Mouse (Mus musculus): Measurements from ENCODE around the gene Ice2. TPM values are rescaled to one million over a fixed set of nuclear protein-coding genes. Genes with fewer than 3 reads are reported as not detected.

Ice2 gene
- total RNA-seq, 2 experiments from 2014 or later, result 11.7 to 14.2 TPM

DNA sequence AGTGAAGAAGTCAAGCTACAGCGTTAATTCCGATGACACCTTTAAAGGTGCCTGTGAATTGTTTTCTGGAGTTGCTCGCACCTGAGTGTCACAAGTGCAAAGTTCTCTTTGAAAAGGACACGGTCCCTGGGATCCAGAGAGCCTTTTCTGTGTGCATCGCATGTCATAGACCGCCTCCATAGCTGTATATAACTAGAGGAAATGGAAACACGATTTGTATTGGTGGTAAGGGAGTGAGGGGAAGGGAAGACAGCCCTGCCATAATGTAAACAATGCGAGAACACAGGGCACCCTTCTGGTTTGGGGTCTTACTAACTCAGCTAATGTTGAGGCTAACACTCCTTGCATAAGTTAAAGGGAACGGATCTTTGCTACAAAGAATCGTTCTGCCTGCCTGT lies 746 bp downstream of the Ice2 start:
- DNase-seq, result no peak
- intact Hi-C loops (cut with DNase I), result no loop called here

DNA sequence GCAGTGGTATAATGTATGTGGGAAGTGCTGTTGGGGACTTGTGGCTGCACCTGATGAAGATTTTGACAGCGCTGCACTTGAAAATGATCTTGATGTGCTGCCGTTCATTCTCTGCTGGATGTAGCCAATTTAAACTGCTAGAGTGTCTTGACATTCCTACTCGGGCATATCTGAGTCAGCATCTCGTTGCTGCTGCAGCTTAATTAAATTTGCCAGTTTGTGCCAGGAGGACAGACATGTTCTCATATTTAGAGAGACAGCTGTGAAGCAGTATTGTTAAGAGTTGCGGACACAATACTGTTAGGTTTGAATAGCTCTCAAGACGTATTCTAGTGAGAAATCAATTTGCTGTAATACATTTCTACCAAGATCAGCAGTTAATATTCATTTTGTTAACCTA lies 7.0 kb downstream of the Ice2 start:
- no peak for DNase-seq
- intact Hi-C loops (cut with DNase I), result no loop called here

GRCm38 (mm10) chr9:69419476-69419875 lies 21.8 kb downstream of the Ice2 start:
- no peak for DNase-seq
- intact Hi-C loops (cut with DNase I), result loop anchor here (5.0 kb wide), 1 partner anchor 63 kb away; no protein-coding TSS in a partner anchor

DNA sequence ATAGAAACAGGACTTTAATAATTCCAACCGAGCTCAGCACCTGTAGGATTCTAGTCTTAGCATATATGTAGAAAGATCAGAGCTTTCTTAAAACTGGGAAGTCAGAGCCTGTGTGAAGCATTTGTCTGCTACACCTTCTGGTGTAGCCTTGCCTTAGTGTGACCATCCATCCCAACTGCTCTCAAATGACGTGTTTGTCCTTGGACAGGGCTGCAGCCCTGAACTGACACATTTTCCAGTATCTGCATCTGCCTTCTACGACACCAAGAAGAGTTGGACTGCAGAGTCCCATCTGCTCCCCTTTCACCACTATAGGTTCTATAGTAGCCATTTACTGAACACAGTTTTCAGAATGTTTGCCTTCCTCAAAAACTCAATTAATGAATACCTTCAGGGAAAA lies 32.8 kb downstream of the Ice2 start:
- intact Hi-C loops (cut with DNase I), result no loop called here
- DNase-seq, result no peak

GRCm38 (mm10) chr9:69431863-69432555 lies 34.3 kb downstream of the Ice2 start:
- intact Hi-C loops (cut with DNase I), result no loop called here
- no peak for DNase-seq

- intact Hi-C loops (cut with DNase I), result no loop called here
- DNase-seq, result no peak
Observed at GRCm38 (mm10) chr9:69435194-69435593, 37.5 kb downstream of the Ice2 start.

- no peak for DNase-seq
- intact Hi-C loops (cut with DNase I), result no loop called here
Observed at GRCm38 (mm10) chr9:69435662-69436061, 38.0 kb downstream of the Ice2 start.

DNA sequence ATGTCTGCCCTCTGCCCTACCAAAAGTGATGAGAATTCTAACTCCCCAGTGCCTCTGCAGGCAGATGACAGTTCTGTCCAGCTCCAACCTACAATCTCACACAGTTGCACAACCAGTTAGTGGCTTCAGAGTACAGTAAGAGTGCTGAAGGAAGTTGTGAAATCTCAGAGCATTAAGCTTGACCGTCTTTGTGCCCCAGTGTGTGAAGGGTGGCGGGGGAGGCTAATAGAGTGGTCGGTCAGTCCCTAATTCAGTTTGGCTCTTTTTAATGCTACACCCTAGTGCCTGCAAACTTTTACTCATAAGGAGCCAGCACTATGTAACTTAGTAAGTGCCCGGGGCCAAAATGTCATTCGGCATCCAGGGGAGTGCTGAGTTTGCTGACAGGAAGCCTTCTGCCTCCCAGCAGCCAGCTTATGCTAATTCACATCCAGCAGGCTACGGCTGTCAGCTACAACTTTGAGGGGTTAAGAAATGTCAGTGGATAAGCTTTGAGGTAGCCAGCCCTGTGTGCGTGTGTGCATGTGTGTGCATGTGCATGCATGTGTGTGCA lies 42.2 kb downstream of the Ice2 start:
- intact Hi-C loops (cut with DNase I), result no loop called here
- no peak for DNase-seq

GRCm38 (mm10) chr9:69442471-69443038 lies 44.8 kb downstream of the Ice2 start:
- no peak for DNase-seq
- intact Hi-C loops (cut with DNase I), result no loop called here

DNA sequence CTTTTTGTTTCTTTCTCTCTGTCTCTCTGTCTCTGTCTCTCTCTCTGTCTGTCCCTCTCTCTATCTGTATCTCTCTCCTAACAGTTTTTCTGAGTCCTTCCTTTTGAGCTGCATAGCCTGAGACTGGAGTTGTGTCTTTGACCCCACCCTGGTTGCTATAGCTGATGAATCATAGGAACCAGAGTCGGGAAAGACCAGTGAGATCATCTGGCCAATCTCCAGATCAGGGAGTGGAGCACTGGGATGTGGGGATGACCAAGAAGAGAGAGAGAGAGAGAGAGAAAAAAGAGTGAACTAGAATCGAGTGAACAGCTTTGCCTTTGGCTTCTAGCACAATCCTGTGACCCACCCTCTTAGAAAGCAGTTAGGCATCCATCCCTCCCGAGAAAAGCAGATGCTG lies 45.5 kb downstream of the Ice2 start:
- intact Hi-C loops (cut with DNase I), result no loop called here
- no peak for DNase-seq

- intact Hi-C loops (cut with DNase I), result no loop called here
- no peak for DNase-seq
Observed at GRCm38 (mm10) chr9:69448801-69449200, 51.1 kb downstream of the Ice2 start.

- DNase-seq, result no peak
- intact Hi-C loops (cut with DNase I), result no loop called here
Observed at GRCm38 (mm10) chr9:69450636-69451035, 52.9 kb downstream of the Ice2 start.

- no peak for DNase-seq
- intact Hi-C loops (cut with DNase I), result no loop called here
Observed at GRCm38 (mm10) chr9:69451886-69452810, 54.4 kb downstream of the Ice2 start.

GRCm38 (mm10) chr9:69453066-69453900 lies 55.6 kb downstream of the Ice2 start, which contains the start of gene Anxa2:
Gene Anxa2, plus strand, starts transcription at chr9:69453620.
- peak; percentile 66 for DNase-seq
- intact Hi-C loops (cut with DNase I), result no loop called here

DNA sequence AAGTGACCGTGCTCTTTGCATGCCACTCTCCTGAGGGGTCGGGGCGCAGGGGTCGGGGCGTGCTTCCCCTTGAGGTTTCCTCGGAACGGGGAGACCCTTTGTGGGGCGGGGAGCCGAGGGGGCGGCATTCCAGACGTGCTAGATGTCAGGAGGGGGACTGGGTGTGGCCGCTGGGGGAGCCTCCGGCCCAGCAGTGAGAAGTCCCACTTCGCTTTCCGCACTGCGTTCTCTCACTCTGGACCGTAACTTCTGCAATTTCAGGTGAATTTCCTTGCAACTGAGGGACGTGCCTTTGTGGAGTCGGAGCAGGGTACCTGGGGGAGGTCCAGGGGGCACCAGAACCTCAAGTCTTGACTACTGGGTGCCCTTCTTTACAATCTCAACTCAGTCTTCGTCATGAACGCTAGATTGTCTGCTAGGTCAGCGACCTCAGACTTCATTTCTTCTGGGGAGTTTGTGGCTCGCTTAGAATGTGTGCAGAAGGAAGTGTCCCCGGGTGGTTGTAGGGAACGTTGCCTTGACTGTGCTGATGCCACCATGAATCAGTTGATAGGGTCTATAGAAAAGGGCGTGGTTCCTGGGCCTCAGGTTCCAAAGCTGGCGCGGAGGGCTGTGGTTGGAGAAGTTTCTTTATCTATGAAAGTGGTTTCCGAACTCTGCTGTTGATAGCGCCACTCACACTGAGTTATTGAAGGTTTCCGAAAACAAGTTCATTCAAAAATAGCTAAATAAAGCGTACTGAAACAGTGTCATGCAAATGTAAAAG lies 56.4 kb downstream of the Ice2 start:
- no peak for DNase-seq
- intact Hi-C loops (cut with DNase I), result no loop called here

- DNase-seq, result no peak
- intact Hi-C loops (cut with DNase I), result no loop called here
Observed at GRCm38 (mm10) chr9:69454691-69455090, 57.0 kb downstream of the Ice2 start.

GRCm38 (mm10) chr9:69455391-69455790 lies 57.7 kb downstream of the Ice2 start:
- intact Hi-C loops (cut with DNase I), result no loop called here
- DNase-seq, result no peak

DNA sequence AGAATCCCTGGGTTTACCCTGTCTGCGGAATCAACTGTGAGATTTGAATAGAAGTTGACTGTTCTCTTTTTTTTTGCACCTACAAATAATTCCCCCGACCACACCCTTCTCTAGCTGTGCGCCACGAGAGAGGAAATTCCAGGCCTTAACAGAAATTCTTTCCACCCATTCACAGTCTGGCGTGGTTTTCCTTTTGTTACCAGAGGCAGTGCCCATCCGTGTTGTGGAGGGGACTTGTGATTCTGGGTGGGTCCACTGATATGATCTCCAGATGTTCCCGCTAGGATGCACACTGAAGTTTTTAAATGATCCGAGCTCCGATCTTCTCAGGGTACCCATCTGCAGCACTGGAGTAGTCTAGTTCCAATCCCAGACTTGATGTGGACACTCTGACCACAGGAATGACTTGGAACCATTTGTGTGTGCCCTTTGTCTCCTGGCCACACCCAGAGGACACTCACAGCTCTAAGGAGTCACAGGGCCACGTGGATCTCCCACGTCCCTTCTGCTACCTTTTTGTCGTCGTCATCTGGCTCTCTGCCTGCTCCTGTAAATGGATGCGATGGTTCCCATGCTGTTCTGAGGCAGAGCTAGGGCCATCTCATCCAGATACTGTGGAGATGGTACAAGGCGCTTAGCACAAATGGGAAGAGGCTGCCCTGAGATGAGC lies 58.8 kb downstream of the Ice2 start:
- intact Hi-C loops (cut with DNase I), result no loop called here
- DNase-seq, result no peak

- intact Hi-C loops (cut with DNase I), result no loop called here
- DNase-seq, result no peak
Observed at GRCm38 (mm10) chr9:69457143-69457542, 59.4 kb downstream of the Ice2 start.

Measured in left cerebral cortex, postnatal 4 days (tissue).